Mouse (Mus musculus): Measurements from ENCODE around the gene Syn3. TPM values are rescaled to one million over a fixed set of nuclear protein-coding genes. Genes with fewer than 3 reads are reported as not detected.

Gene Syn3
- total and polyA plus RNA-seq, 2 experiments from 2014 or later, result 22.0 to 67.0 TPM

DNA sequence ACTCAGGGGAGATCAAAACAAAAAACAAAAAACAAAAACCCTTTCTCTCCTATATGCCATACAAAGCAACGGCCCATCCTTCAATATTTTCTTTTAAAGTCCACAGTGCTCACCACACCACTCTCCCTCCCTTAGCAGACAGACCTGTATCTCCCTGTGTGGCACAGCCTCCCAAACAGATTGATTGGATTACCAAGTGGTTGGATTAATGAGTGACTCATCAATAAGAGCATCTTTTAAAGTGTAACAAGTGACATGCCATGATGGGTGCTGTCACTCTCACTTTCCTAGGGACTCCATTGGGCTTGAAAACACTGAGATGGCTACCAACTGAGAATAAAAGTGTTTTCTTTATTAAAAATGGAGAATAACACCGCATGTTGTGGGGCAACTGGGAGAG is 2.8 kb downstream of the Syn3 start:
- Histone ChIP-seq H3K36me3 (ENCODE audit: insufficient read depth, low read length) (no peaks in the 10 kb centered on the region), H3K4me1 (ENCODE audit: insufficient read depth, low read length) (peaks cover 8% of the 10 kb centered on the region; the same call in 1 of the 2 replicates), H3K4me2 (ENCODE audit: low read depth, low read length, poor library complexity, severe bottlenecking) (no peak overlapping the region), H3K27me3 (ENCODE audit: insufficient read depth, low read length) (no peaks in the 10 kb centered on the region), H3K9ac (replicated peaks; ENCODE audit: low read length, poor library complexity, severe bottlenecking) (no peak overlapping the region), H3K27ac (ENCODE audit: low read depth, low read length) (no peak overlapping the region), H3K9me3 (ENCODE audit: low read length) (no peaks in the 10 kb centered on the region), H3K4me3 (ENCODE audit: low read depth, low read length) (no peak overlapping the region)
- ATAC-seq (ENCODE audit: low FRiP score) (no peak), DNase-seq (ENCODE audit: low spot score) (no peak)
- TF ChIP-seq CTCF (IDR thresholded peaks at IDR 0.05), result no peak
- 79% methylated on average over 2 of the region's 2 CpGs for WGBS

DNA sequence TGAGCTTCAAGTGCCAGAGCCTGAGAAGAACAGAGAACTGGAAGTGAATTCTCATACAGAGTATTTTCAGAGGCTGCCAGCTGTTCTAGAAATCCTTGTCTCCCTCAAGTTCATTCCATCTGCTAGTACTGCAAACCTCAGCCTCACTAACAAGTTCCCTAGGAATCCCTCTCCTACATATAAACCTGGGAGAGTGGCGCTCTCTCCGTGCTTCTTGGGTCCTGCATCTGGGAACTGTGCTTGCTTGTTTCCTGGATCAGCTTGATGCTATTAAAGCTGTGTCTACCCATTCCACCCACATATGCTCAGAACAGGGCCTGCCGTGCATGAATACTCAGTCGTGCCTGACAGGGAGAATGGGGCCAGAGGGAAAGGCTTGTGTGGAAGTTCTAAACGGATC is 5.6 kb downstream of the Syn3 start:
- Histone ChIP-seq H3K4me1 (ENCODE audit: insufficient read depth, low read length) (peaks cover 15% of the 10 kb centered on the region; the same call in 1 of the 2 replicates), H3K4me3 (ENCODE audit: low read depth, low read length) (no peak overlapping the region), H3K27ac (ENCODE audit: low read depth, low read length) (0 out of 2 replicates have a peak overlapping the region, but pooled peaks have one; percentile 12), H3K36me3 (ENCODE audit: insufficient read depth, low read length) (no peaks in the 10 kb centered on the region), H3K9me3 (ENCODE audit: low read length) (no peaks in the 10 kb centered on the region), H3K4me2 (ENCODE audit: low read depth, low read length, poor library complexity, severe bottlenecking) (no peak overlapping the region), H3K27me3 (ENCODE audit: insufficient read depth, low read length) (no peaks in the 10 kb centered on the region), H3K9ac (replicated peaks; ENCODE audit: low read length, poor library complexity, severe bottlenecking) (no peak overlapping the region)
- WGBS, result 79% methylated on average over 5 of the region's 5 CpGs
- TF ChIP-seq CTCF (IDR thresholded peaks at IDR 0.05), result no peak
- DNase-seq (ENCODE audit: low spot score) (no peak), ATAC-seq (ENCODE audit: low FRiP score) (no peak)

DNA sequence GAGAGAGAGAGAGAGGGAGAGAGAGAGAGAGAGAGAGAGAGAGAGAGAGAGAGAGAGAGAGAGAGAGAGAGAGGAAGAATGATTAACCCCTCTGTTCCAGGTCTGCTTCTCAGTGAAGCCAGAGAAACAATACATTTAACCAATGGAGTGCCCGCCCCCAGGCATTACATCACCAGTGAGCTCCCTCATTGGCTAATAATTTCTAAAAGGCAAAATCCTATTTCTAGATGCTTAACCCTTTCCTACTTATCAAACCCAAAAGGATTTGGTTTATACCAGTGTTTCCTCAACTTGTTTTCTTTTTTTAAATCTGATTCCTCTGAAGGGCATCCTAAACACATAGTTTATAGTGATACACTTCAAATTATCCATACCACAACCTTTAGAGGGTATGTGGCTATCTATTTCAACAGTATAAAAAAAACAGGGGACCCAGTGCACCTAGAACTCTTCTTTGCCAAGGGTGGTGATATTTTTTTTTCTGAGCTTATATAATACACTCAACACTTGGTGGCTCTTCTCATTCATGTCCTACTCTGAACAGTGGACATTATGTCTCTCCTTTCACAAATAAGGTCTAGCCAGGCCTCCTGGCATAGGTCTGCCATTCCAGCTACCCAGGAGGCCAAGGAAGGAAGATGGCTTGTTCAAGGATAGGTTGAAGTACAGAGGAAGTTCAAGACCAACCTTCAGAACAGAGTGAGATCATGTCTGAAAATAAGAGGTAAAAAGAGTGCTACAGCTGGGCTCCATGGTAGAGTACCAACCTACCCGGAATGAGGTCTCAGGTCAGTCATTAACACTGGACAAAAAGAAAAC is 6.4 kb downstream of the Syn3 start:
- 50% methylated on average over 2 of the region's 2 CpGs for WGBS
- H3K27ac ChIP-seq (ENCODE audit: low read depth, low read length), result peak overlapping the region; percentile 84
- H3K36me3 ChIP-seq (ENCODE audit: insufficient read depth, low read length), result no peaks in the 10 kb centered on the region
- no peak for TF ChIP-seq CTCF (IDR thresholded peaks at IDR 0.05)
- H3K27me3 ChIP-seq (ENCODE audit: insufficient read depth, low read length), result no peaks in the 10 kb centered on the region
- DNase-seq (ENCODE audit: low spot score), result peak; percentile 93
- peaks cover 12% of the 10 kb centered on the region; the same call in 1 of the 2 replicates for H3K4me1 ChIP-seq (ENCODE audit: insufficient read depth, low read length)
- peak overlapping the region; percentile 55 for H3K4me2 ChIP-seq (ENCODE audit: low read depth, low read length, poor library complexity, severe bottlenecking)
- no peak overlapping the region for H3K9ac ChIP-seq (replicated peaks; ENCODE audit: low read length, poor library complexity, severe bottlenecking)
- H3K9me3 ChIP-seq (ENCODE audit: low read length), result no peaks in the 10 kb centered on the region
- peak overlapping the region; percentile 35 for H3K4me3 ChIP-seq (ENCODE audit: low read depth, low read length)
- peak; percentile 91 for ATAC-seq (ENCODE audit: low FRiP score)

DNA sequence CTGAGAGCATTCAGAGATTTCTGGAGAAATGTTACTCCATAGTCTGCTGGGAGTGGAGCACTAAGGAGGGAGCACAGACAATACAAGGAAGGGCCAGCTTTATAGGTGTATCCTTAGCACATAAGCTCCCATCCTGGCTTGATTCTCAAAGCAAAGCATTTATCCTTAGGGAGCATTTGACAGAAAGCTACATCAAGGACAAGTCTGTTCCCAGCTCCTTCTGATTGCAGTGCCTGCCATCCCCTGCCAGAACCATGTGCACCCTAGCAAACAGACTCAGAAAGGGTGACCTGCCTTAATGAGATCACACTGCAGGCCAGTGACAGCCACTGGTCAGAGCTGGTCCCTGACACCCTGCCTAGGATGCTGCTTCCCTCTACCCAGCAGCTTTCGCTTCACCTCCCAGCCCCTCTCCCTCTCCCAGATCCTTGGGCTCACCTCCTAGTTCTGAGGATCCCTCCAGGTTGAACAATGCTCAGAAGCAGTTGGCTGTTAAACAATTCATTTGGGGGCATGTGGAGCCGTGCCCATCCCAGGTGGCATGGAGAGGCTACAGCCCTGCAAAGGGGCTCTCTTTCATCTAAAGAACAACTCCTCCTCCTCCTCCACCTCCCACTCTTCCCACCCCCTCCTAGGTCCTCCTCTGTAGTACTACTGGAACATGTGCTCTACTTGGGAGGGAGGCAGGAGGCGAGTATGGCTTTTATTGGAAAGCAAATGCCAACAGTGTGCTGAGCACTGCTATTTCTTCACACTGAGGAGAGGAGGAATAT is 7.2 kb downstream of the Syn3 start:
- Histone ChIP-seq H3K9ac (replicated peaks; ENCODE audit: low read length, poor library complexity, severe bottlenecking) (peak overlapping the region; percentile 74), H3K4me2 (ENCODE audit: low read depth, low read length, poor library complexity, severe bottlenecking) (peak overlapping the region; percentile 55), H3K9me3 (ENCODE audit: low read length) (no peaks in the 10 kb centered on the region), H3K27ac (ENCODE audit: low read depth, low read length) (peak overlapping the region; percentile 84), H3K4me1 (ENCODE audit: insufficient read depth, low read length) (peaks cover 11% of the 10 kb centered on the region; the same call in 1 of the 2 replicates), H3K4me3 (ENCODE audit: low read depth, low read length) (peak overlapping the region; percentile 35), H3K36me3 (ENCODE audit: insufficient read depth, low read length) (no peaks in the 10 kb centered on the region), H3K27me3 (ENCODE audit: insufficient read depth, low read length) (no peaks in the 10 kb centered on the region)
- ATAC-seq (ENCODE audit: low FRiP score), result peak; percentile 91
- no peak for TF ChIP-seq CTCF (IDR thresholded peaks at IDR 0.05)
- DNase-seq (ENCODE audit: low spot score), result peak; percentile 31
- WGBS, result 9% methylated on average over 3 of the region's 3 CpGs

DNA sequence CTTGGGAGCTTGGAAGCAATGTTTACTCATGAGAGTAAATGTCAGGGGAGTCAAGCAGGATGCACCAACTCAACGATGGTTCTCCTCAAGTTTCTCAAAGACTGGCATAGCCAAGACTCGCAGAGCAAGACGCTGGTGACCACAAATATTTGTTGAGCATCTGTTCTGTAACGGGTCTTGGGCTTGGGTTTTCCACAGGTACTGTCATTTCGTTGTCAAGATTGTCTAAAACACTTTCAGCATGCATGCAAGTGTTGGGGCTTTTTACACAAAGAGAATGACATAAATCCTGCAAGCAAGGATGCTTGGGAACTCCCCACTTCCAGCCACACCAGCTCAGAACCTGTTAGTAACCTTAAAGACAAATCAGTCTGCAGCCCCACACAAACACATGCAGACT is 10.2 kb downstream of the Syn3 start:
- H3K36me3 ChIP-seq (ENCODE audit: insufficient read depth, low read length), result no peaks in the 10 kb centered on the region
- ATAC-seq (ENCODE audit: low FRiP score) (no peak), DNase-seq (ENCODE audit: low spot score) (no peak)
- no peak overlapping the region for H3K27ac ChIP-seq (ENCODE audit: low read depth, low read length)
- no peak overlapping the region for H3K4me3 ChIP-seq (ENCODE audit: low read depth, low read length)
- H3K9ac ChIP-seq (replicated peaks; ENCODE audit: low read length, poor library complexity, severe bottlenecking), result no peak overlapping the region
- WGBS, result 84% methylated on average over 5 of the region's 5 CpGs
- H3K27me3 ChIP-seq (ENCODE audit: insufficient read depth, low read length), result no peaks in the 10 kb centered on the region
- peaks cover 11% of the 10 kb centered on the region; the same call in 1 of the 2 replicates for H3K4me1 ChIP-seq (ENCODE audit: insufficient read depth, low read length)
- no peak for TF ChIP-seq CTCF (IDR thresholded peaks at IDR 0.05)
- no peak overlapping the region for H3K4me2 ChIP-seq (ENCODE audit: low read depth, low read length, poor library complexity, severe bottlenecking)
- no peaks in the 10 kb centered on the region for H3K9me3 ChIP-seq (ENCODE audit: low read length)

DNA sequence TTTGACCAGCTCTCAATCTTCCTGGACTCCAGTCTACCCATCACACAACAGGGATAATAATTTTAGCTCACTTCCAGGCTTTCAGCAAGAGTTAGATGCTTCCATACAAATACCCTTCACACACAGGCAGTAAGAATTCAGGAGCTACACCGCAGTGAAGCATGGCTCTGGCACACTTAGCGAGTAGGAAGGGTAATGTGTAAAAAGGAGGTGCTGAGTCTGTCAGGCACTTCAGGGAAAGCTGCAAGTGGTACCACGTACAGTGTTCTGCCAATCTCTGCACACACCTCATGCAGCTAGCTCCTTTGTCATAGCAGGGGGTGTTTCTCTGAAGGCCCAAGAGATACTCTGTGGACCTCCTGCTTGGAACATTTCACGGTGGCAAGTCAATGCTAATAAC is 12.7 kb downstream of the Syn3 start:
- no peak overlapping the region for H3K4me2 ChIP-seq (ENCODE audit: low read depth, low read length, poor library complexity, severe bottlenecking)
- ATAC-seq (ENCODE audit: low FRiP score) (no peak), DNase-seq (ENCODE audit: low spot score) (no peak)
- no peak overlapping the region for H3K27ac ChIP-seq (ENCODE audit: low read depth, low read length)
- no peaks in the 10 kb centered on the region for H3K27me3 ChIP-seq (ENCODE audit: insufficient read depth, low read length)
- H3K4me3 ChIP-seq (ENCODE audit: low read depth, low read length), result no peak overlapping the region
- H3K36me3 ChIP-seq (ENCODE audit: insufficient read depth, low read length), result no peaks in the 10 kb centered on the region
- H3K4me1 ChIP-seq (ENCODE audit: insufficient read depth, low read length), result peaks cover 7% of the 10 kb centered on the region; the same call in 1 of the 2 replicates
- no peak overlapping the region for H3K9ac ChIP-seq (replicated peaks; ENCODE audit: low read length, poor library complexity, severe bottlenecking)
- no peaks in the 10 kb centered on the region for H3K9me3 ChIP-seq (ENCODE audit: low read length)
- WGBS, result 40% methylated on average over 4 of the region's 4 CpGs
- no peak for TF ChIP-seq CTCF (IDR thresholded peaks at IDR 0.05)
